Mouse (Mus musculus) liver, embryonic 12.5 days (tissue): Measurements from ENCODE around the gene Stag3. TPM values are rescaled to one million over a fixed set of nuclear protein-coding genes. Genes with fewer than 3 reads are reported as not detected.
A peak's percentile ranks its signal among the peaks of the same experiment; 100 is the strongest.

Experiments used
- ATAC-seq: fragments of 200-750 bp; cut with Nextera tagmentation; 2 replicates; pipeline ENCODE4 v1.8.0; 2017; ENCODE audit warnings: moderate number of reproducible peaks, mild to moderate bottlenecking, moderate library complexity
- H3K27ac ChIP-seq: fragments of 300-500 bp; sonication (generic); 2 replicates; pipeline ENCODE4 v1.5.1; 2016; ENCODE audit warnings: mild to moderate bottlenecking
- H3K27me3 ChIP-seq: fragments of 300-500 bp; sonication (generic); replicated peaks from 2 replicates; pipeline ENCODE4 v1.6.1; 2016; ENCODE audit warnings: mild to moderate bottlenecking, moderate library complexity
- H3K36me3 ChIP-seq: fragments of 300-500 bp; sonication (generic); 2 replicates; pipeline ENCODE4 v1.6.1; 2016; ENCODE audit warnings: mild to moderate bottlenecking, moderate library complexity
- H3K4me1 ChIP-seq: fragments of 300-500 bp; sonication (generic); 2 replicates; pipeline ENCODE4 v1.6.1; 2016
- H3K4me2 ChIP-seq: fragments of 300-500 bp; sonication (generic); 2 replicates; pipeline ENCODE4 v1.6.1; 2016; ENCODE audit warnings: mild to moderate bottlenecking, moderate library complexity
- H3K4me3 ChIP-seq: fragments of 300-500 bp; sonication (generic); 2 replicates; pipeline ENCODE4 v1.5.1; 2016; ENCODE audit warnings: mild to moderate bottlenecking, moderate library complexity
- H3K9ac ChIP-seq: fragments of 300-500 bp; sonication (generic); 2 replicates; pipeline ENCODE4 v1.6.1; 2016; ENCODE audit warnings: mild to moderate bottlenecking, moderate library complexity
- H3K9me3 ChIP-seq: fragments of 300-500 bp; sonication (generic); replicated peaks from 2 replicates; pipeline ENCODE4 v1.6.1; 2016; ENCODE audit warnings: mild to moderate bottlenecking, moderate library complexity
- WGBS: fragments of 180-500 bp; shearing (Covaris S2); methylation state at CpG from one replicate; pipeline ENCODE4 v1.1.7; 2016; ENCODE audit not compliant: insufficient replicate concordance; 5-methylcytosine and 5-hydroxymethylcytosine counted together
- polyA plus RNA-seq: library from polyadenylated mRNA; unstranded; fragments of >200 nt; fragmentation: Nextera tagmentation; extraction: Ambion mirVana; gene quantifications from 2 replicates; pipeline ENCODE4 v1.2.1, GENCODE M21; 2016

The Stag3 gene
- polyA plus RNA-seq, 1 experiment from 2014 or later: 3.1 TPM

- Histone ChIP-seq H3K27ac (no peak overlapping the region), H3K4me1 (peaks cover 85% of the 10 kb centered on the region), H3K36me3 (peaks cover 50% of the 10 kb centered on the region), H3K4me2 (no peak overlapping the region), H3K4me3 (no peak overlapping the region), H3K9me3 (no peaks in the 10 kb centered on the region), H3K27me3 (no peaks in the 10 kb centered on the region), H3K9ac (no peak overlapping the region)
- no peak for ATAC-seq
- WGBS: 74% methylated on average over 6 of the region's 6 CpGs
Measured at GRCm38 (mm10) chr5:138258542-138258941, 21.5 kb upstream of the Stag3 start.

GRCm38 (mm10) chr5:138258993-138259392 lies 21.0 kb upstream of the Stag3 start:
- 77% methylated on average over 7 of the region's 7 CpGs for WGBS
- H3K4me1 ChIP-seq: peaks cover 85% of the 10 kb centered on the region
- H3K4me3 ChIP-seq: no peak overlapping the region
- no peaks in the 10 kb centered on the region for H3K9me3 ChIP-seq
- H3K4me2 ChIP-seq: no peak overlapping the region; the same call in 1 of the 2 replicates
- no peak for ATAC-seq
- no peak overlapping the region for H3K9ac ChIP-seq
- peaks cover 50% of the 10 kb centered on the region for H3K36me3 ChIP-seq
- no peak overlapping the region for H3K27ac ChIP-seq
- H3K27me3 ChIP-seq: no peaks in the 10 kb centered on the region

- Histone ChIP-seq H3K4me3 (peak overlapping the region; percentile 89), H3K36me3 (peaks cover 50% of the 10 kb centered on the region), H3K4me2 (peak overlapping the region; percentile 95), H3K27me3 (no peaks in the 10 kb centered on the region), H3K4me1 (peaks cover 88% of the 10 kb centered on the region), H3K27ac (peak overlapping the region; percentile 85; the same call in 1 of the 2 replicates), H3K9ac (peak overlapping the region; percentile 45), H3K9me3 (no peaks in the 10 kb centered on the region)
- 19% methylated on average over 10 of the region's 10 CpGs for WGBS
- ATAC-seq: no peak
Measured at GRCm38 (mm10) chr5:138260051-138260450, 20.0 kb upstream of the Stag3 start.

- H3K4me2 ChIP-seq: peak overlapping the region; percentile 95
- H3K9ac ChIP-seq: peak overlapping the region; percentile 45
- H3K4me1 ChIP-seq: peaks cover 87% of the 10 kb centered on the region
Measured at GRCm38 (mm10) chr5:138260834-138261233, 19.2 kb upstream of the Stag3 start.

GRCm38 (mm10) chr5:138262001-138262400 lies 18.0 kb upstream of the Stag3 start:
- no peak for ATAC-seq
- H3K36me3 ChIP-seq: peaks cover 56% of the 10 kb centered on the region

More at GRCm38 (mm10) chr5:138260834-138261233, 19.2 kb upstream of the Stag3 start:
- Histone ChIP-seq H3K9me3 (no peaks in the 10 kb centered on the region), H3K4me3 (peak overlapping the region; percentile 89), H3K27me3 (no peaks in the 10 kb centered on the region), H3K36me3 (peaks cover 53% of the 10 kb centered on the region), H3K27ac (peak overlapping the region; percentile 85)
- WGBS: 38% methylated on average over 11 of the region's 11 CpGs
- ATAC-seq: peak; percentile 55

GRCm38 (mm10) chr5:138262582-138263240 lies 17.3 kb upstream of the Stag3 start:
- H3K4me1 ChIP-seq: peaks cover 68% of the 10 kb centered on the region
- peaks cover 51% of the 10 kb centered on the region for H3K36me3 ChIP-seq

More at GRCm38 (mm10) chr5:138262001-138262400, 18.0 kb upstream of the Stag3 start:
- peaks cover 75% of the 10 kb centered on the region for H3K4me1 ChIP-seq
- peak overlapping the region; percentile 95 for H3K4me2 ChIP-seq
- WGBS: 47% methylated on average over 4 of the region's 4 CpGs
- peak overlapping the region; percentile 85 for H3K27ac ChIP-seq
- H3K9me3 ChIP-seq: no peaks in the 10 kb centered on the region
- H3K9ac ChIP-seq: peak overlapping the region; percentile 96
- H3K27me3 ChIP-seq: no peaks in the 10 kb centered on the region
- H3K4me3 ChIP-seq: peak overlapping the region; percentile 89

GRCm38 (mm10) chr5:138263260-138264206 lies 16.5 kb upstream of the Stag3 start, which contains the start of gene BC037034:
Gene BC037034, minus strand, starts transcription at chr5:138264033.
- Histone ChIP-seq H3K4me1 (peaks cover 60% of the 10 kb centered on the region), H3K4me2 (peak within 1 kb of the TSS; percentile 95), H3K27me3 (no peaks in the 10 kb centered on the region), H3K27ac (peak within 1 kb of the TSS; percentile 85), H3K9ac (peak within 1 kb of the TSS; percentile 96), H3K4me3 (peak within 1 kb of the TSS; percentile 89), H3K36me3 (peaks cover 44% of the 10 kb centered on the region), H3K9me3 (no peaks in the 10 kb centered on the region)
- WGBS: under 1% methylated on average over 70 of the region's 71 CpGs
- peak; percentile 84 for ATAC-seq

More at GRCm38 (mm10) chr5:138262582-138263240, 17.3 kb upstream of the Stag3 start:
- no peak for ATAC-seq
- Histone ChIP-seq H3K9ac (peak overlapping the region; percentile 96), H3K27me3 (no peaks in the 10 kb centered on the region), H3K4me3 (peak overlapping the region; percentile 89), H3K27ac (peak overlapping the region; percentile 85), H3K4me2 (peak overlapping the region; percentile 95), H3K9me3 (no peaks in the 10 kb centered on the region)
- WGBS: 31% methylated on average over 18 of the region's 18 CpGs

GRCm38 (mm10) chr5:138264207-138264578 lies 15.8 kb upstream of the Stag3 start:
- H3K4me2 ChIP-seq: peak overlapping the region; percentile 95
- 10% methylated on average over 6 of the region's 6 CpGs for whole genome bisulfite sequencing
- H3K4me3 ChIP-seq: peak overlapping the region; percentile 89
- peaks cover 38% of the 10 kb centered on the region for H3K36me3 ChIP-seq
- H3K4me1 ChIP-seq: peaks cover 53% of the 10 kb centered on the region
- peak overlapping the region; percentile 85; the same call in 1 of the 2 replicates for H3K27ac ChIP-seq
- H3K9ac ChIP-seq: peak overlapping the region; percentile 96
- ATAC-seq: no peak
- no peaks in the 10 kb centered on the region for H3K27me3 ChIP-seq
- H3K9me3 ChIP-seq: no peaks in the 10 kb centered on the region

- ATAC-seq: no peak
- H3K9me3 ChIP-seq: no peaks in the 10 kb centered on the region
- peaks cover 23% of the 10 kb centered on the region for H3K36me3 ChIP-seq
- no peak overlapping the region for H3K4me2 ChIP-seq
- peaks cover 8% of the 10 kb centered on the region for H3K27me3 ChIP-seq
- WGBS: 83% methylated on average over 4 of the region's 4 CpGs
- peaks cover 38% of the 10 kb centered on the region for H3K4me1 ChIP-seq
- H3K27ac ChIP-seq: no peak overlapping the region
- H3K9ac ChIP-seq: no peak overlapping the region
- no peak overlapping the region for H3K4me3 ChIP-seq
Measured at GRCm38 (mm10) chr5:138265712-138266111, 14.3 kb upstream of the Stag3 start.

GRCm38 (mm10) chr5:138267114-138267513 lies 12.9 kb upstream of the Stag3 start:
- Histone ChIP-seq H3K9me3 (no peaks in the 10 kb centered on the region), H3K27ac (no peak overlapping the region), H3K4me3 (no peak overlapping the region), H3K36me3 (peaks cover 9% of the 10 kb centered on the region), H3K27me3 (peaks cover 22% of the 10 kb centered on the region), H3K4me1 (peaks cover 24% of the 10 kb centered on the region), H3K9ac (no peak overlapping the region), H3K4me2 (no peak overlapping the region)
- WGBS: 75% methylated on average over 3 of the region's 3 CpGs
- ATAC-seq: no peak

GRCm38 (mm10) chr5:138268980-138269379 lies 11.1 kb upstream of the Stag3 start:
- Histone ChIP-seq H3K27me3 (peaks cover 41% of the 10 kb centered on the region), H3K4me3 (no peak overlapping the region), H3K36me3 (peaks cover 7% of the 10 kb centered on the region; the same call in 1 of the 2 replicates), H3K9ac (no peak overlapping the region), H3K4me1 (peaks cover 11% of the 10 kb centered on the region), H3K9me3 (no peaks in the 10 kb centered on the region), H3K4me2 (no peak overlapping the region), H3K27ac (no peak overlapping the region)
- no peak for ATAC-seq
- WGBS: 65% methylated on average over 4 of the region's 4 CpGs
